Mouse (Mus musculus) liver, embryonic 13.5 days (tissue): ENCODE data around the gene Dpagt1. TPM values are rescaled to one million over a fixed set of nuclear protein-coding genes. Genes with fewer than 3 reads are reported as not detected.
A peak's percentile ranks its signal among the peaks of the same experiment; 100 is the strongest.
"Not testable (repeated sequence)": the region's sequence is repeated elsewhere in the genome, so short reads cannot be mapped to it uniquely, and the experiment has no call there.

Source experiments
- ATAC-seq: fragments of 200-750 bp; cut with Nextera tagmentation; 2 replicates; pipeline ENCODE4 v1.8.0; 2017; ENCODE audit warnings: low read depth, mild to moderate bottlenecking, moderate number of reproducible peaks, moderate library complexity
- DNase-seq: peaks from one replicate; pipeline ENCODE4 v3.0.0; 2022
- H3K27ac ChIP-seq: fragments of 300-500 bp; sonication (generic); 2 replicates; pipeline ENCODE4 v1.5.1; 2015; ENCODE audit warnings: moderate library complexity, mild to moderate bottlenecking, inconsistent platforms
- H3K27me3 ChIP-seq: fragments of 300-500 bp; sonication (generic); 2 replicates; pipeline ENCODE4 v1.6.1; 2015; ENCODE audit warnings: mild to moderate bottlenecking, inconsistent platforms
- H3K36me3 ChIP-seq: fragments of 300-500 bp; sonication (generic); 2 replicates; pipeline ENCODE4 v1.6.1; 2015; ENCODE audit warnings: mild to moderate bottlenecking, inconsistent platforms
- H3K4me1 ChIP-seq: fragments of 300-500 bp; sonication (generic); replicated peaks from 2 replicates; pipeline ENCODE4 v1.6.1; 2015; ENCODE audit warnings: inconsistent platforms
- H3K4me2 ChIP-seq: fragments of 300-500 bp; sonication (generic); 2 replicates; pipeline ENCODE4 v1.6.1; 2015; ENCODE audit warnings: inconsistent platforms, mild to moderate bottlenecking, moderate library complexity
- H3K4me3 ChIP-seq: fragments of 300-500 bp; sonication (generic); replicated peaks from 2 replicates; pipeline ENCODE4 v1.5.1; 2015; ENCODE audit warnings: mild to moderate bottlenecking, inconsistent platforms
- H3K9ac ChIP-seq: fragments of 300-500 bp; sonication (generic); 2 replicates; pipeline ENCODE4 v1.6.1; 2015; ENCODE audit warnings: mild to moderate bottlenecking, inconsistent platforms
- H3K9me3 ChIP-seq: fragments of 300-500 bp; sonication (generic); replicated peaks from 2 replicates; pipeline ENCODE4 v1.6.1; 2016; ENCODE audit warnings: inconsistent platforms
- WGBS: fragments of 180-500 bp; shearing (Covaris S2); methylation state at CpG from one replicate; pipeline ENCODE4 v1.1.7; 2015; ENCODE audit not compliant: insufficient replicate concordance; 5-methylcytosine and 5-hydroxymethylcytosine counted together
- polyA plus RNA-seq: library from polyadenylated mRNA; unstranded; fragments of >200 nt; fragmentation: Nextera tagmentation; extraction: Ambion mirVana; gene quantifications from 2 replicates; pipeline ENCODE4 v1.2.1, GENCODE M21; 2015

Dpagt1 gene
- polyA plus RNA-seq = 20.7 and 23.0 TPM in 2 replicates

DNA sequence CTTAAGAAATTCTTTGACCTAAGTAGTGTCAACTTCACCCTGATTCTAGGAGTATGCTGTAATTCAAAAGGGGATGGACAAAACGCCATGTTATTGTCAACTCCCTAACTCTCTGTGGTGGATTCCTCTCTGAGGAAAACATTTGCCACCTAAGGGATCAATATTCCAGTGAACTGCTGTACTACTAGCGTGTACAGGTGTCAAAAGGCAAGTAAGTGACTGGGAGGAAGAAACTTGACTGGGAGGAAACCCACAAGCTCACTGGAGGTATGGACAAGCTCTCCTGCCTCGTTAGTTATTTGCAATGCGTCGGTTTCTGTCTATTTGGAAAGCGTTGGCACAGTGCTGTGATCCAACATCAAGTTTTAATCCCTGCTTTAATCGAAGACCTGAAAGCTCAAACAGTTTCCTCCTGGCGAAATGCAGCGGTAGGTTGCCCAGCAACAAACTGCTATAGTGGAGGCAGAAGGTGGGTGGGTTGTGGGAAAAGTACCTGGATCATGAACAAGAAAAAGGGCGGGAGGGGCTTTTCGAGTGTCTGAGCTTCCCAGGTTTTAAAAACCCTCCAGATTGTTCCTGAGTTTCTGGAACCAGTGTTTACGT is at the start of gene Dpagt1:
Dpagt1 (plus strand) TSS at position 252 of the 603 bp plus-strand sequence.
- ATAC-seq (0 out of 2 replicates have a peak, but pooled peaks have one; percentile 9), DNase-seq (no peak)
- H3K27ac ChIP-seq = peak within 1 kb of the TSS; percentile 91
- peak within 1 kb of the TSS; percentile 75 for H3K4me3 ChIP-seq
- H3K4me2 ChIP-seq = peak within 1 kb of the TSS; percentile 87
- H3K27me3 ChIP-seq = no peaks in the 10 kb centered on the region
- peaks cover 51% of the 10 kb centered on the region for H3K4me1 ChIP-seq
- no peaks in the 10 kb centered on the region for H3K9me3 ChIP-seq
- H3K36me3 ChIP-seq = peaks cover 26% of the 10 kb centered on the region
- WGBS = 4% methylated on average over 12 of the region's 12 CpGs
- H3K9ac ChIP-seq = peak within 1 kb of the TSS; percentile 87

DNA sequence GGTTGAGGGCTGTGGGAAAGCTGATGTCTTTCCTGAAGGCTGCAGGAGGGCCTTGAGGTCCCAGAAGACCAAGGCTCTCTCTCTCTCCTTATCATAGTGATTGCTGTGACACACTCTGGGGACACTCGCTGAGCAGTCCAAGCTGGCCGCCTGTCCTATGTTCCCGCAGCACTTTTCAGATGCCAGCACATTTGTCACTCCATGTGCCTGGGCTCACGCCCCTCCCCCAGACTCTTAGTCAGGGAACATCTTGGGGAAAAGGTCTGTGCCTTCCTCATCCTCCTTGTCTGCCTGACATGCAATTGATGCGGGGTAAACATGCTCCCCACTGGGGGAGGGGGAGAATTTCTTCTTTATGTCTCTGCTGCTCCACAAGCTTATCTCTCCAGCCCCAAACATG is 42.6 kb upstream of the Dpagt1 start:
- WGBS = 62% methylated on average over 5 of the region's 5 CpGs
- Histone ChIP-seq H3K9me3 (no peaks in the 10 kb centered on the region), H3K4me1 (peaks cover 71% of the 10 kb centered on the region), H3K4me2 (no peak overlapping the region), H3K27me3 (0 out of 2 replicates have a peak, but pooled peaks cover 8% of the 10 kb centered on the region), H3K36me3 (peaks cover 67% of the 10 kb centered on the region), H3K4me3 (no peak overlapping the region), H3K27ac (no peak overlapping the region), H3K9ac (no peak overlapping the region)
- no peak for ATAC-seq
- DNase-seq = no peak

DNA sequence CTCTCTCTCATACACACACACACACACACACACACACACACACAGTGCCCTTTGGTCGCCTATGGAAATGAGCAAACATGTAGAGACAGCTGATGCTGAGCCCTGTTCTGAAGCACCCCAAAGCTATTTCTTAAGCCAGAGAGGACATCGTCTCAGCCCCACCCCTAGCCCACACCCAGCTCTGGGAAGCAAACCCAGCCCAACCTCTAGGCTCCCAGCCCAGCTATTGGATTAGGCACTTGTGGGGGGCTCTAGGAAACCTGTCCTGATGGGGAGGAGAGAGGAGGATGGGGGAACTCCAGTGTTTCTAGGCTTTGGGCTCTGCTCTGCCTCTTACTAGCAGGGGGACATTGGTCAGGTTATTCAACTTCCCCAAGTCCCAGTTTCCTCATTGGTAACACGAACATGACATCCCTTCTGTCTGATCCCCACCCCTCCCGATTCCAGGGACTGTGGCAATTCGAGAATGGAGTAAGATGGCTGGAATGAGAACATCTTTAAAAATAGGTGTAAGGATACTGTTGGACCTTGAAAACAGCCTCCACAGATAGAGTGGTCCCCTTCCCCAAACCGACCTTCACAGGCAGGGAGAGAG is 39.5 kb upstream of the Dpagt1 start:
- H3K4me3 ChIP-seq = peak overlapping the region; percentile 97
- H3K27ac ChIP-seq = peak overlapping the region; percentile 97
- H3K9me3 ChIP-seq = 0 out of 2 replicates have a peak, but pooled peaks cover 3% of the 10 kb centered on the region
- H3K27me3 ChIP-seq = 0 out of 2 replicates have a peak, but pooled peaks cover 8% of the 10 kb centered on the region
- H3K9ac ChIP-seq = peak overlapping the region; percentile 99
- H3K4me1 ChIP-seq = peaks cover 73% of the 10 kb centered on the region
- H3K4me2 ChIP-seq = peak overlapping the region; percentile 88
- ATAC-seq (peak; percentile 62), DNase-seq (peak; percentile 68)
- 4% methylated on average over 6 of the region's 6 CpGs for WGBS
- peaks cover 49% of the 10 kb centered on the region for H3K36me3 ChIP-seq

DNA sequence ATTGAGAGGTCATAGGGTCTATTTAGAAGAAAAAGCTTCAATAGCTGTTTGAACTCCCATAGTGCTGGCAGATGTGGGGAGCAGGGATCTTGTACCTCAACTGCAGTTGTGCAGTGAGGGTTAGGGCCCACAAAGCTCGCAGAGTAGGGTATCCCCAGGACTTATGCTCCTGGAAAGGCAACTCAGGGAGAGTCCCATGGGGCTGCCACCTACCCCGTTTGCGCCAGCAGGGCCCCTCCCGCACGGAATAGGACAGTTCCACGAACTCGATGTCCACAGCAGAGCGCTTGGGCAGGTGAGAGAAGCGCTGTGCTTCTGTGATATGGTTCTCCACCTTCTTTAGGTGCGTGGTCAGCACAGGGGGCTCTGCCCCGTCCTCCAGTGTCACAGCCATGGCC is 38.8 kb upstream of the Dpagt1 start:
- peak overlapping the region; percentile 97 for H3K4me3 ChIP-seq
- 0 out of 2 replicates have a peak, but pooled peaks cover 3% of the 10 kb centered on the region for H3K9me3 ChIP-seq
- peaks cover 49% of the 10 kb centered on the region for H3K36me3 ChIP-seq
- 0 out of 2 replicates have a peak, but pooled peaks have one; percentile 8 for ATAC-seq
- WGBS = 6% methylated on average over 11 of the region's 11 CpGs
- H3K9ac ChIP-seq = peak overlapping the region; percentile 99
- DNase-seq = peak; percentile 29
- peak overlapping the region; percentile 88 for H3K4me2 ChIP-seq
- peaks cover 73% of the 10 kb centered on the region for H3K4me1 ChIP-seq
- peak overlapping the region; percentile 97 for H3K27ac ChIP-seq
- H3K27me3 ChIP-seq = 0 out of 2 replicates have a peak, but pooled peaks cover 8% of the 10 kb centered on the region

DNA sequence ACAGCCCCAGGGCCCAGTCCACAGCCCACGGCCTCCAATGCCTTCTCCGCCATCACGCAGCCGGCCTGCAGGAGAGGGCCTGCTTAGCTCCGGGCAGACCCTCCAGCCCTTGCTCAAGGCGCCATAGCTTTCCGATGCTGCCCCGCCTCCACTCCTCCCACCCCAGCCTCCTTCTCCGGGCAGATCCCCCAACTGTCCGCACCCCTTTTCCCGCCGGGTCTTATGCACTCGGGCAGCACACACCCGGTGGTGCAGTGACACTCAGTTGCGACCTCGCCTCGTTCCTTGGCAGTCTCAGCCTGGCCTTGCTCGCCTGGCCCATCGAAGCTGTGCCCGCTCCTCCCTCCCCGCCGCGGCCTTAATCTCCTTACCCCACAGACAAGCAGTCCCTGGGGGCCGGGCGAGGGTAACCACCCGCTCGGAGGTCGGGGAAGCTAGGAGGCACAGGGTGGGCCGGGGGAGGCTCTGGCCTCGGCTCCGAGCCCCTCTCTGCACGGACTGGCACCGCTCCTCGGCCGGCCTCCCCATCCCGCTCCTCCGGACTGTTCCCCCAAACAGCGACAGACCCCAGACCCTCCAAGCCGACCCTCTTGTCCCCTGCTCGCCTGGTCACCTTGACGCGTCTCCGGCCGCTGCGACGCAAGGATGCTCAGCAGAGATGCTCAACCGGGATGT is 38.3 kb upstream of the Dpagt1 start:
- peak overlapping the region; percentile 97 for H3K4me3 ChIP-seq
- ATAC-seq (peak; percentile 37), DNase-seq (peak; percentile 48)
- H3K27me3 ChIP-seq = 0 out of 2 replicates have a peak, but pooled peaks cover 8% of the 10 kb centered on the region
- H3K4me2 ChIP-seq = peak overlapping the region; percentile 88
- peak overlapping the region; percentile 99 for H3K9ac ChIP-seq
- WGBS = 2% methylated on average over 47 of the region's 47 CpGs
- H3K9me3 ChIP-seq = 0 out of 2 replicates have a peak, but pooled peaks cover 3% of the 10 kb centered on the region
- peaks cover 49% of the 10 kb centered on the region for H3K36me3 ChIP-seq
- peaks cover 77% of the 10 kb centered on the region for H3K4me1 ChIP-seq
- peak overlapping the region; percentile 97 for H3K27ac ChIP-seq

DNA sequence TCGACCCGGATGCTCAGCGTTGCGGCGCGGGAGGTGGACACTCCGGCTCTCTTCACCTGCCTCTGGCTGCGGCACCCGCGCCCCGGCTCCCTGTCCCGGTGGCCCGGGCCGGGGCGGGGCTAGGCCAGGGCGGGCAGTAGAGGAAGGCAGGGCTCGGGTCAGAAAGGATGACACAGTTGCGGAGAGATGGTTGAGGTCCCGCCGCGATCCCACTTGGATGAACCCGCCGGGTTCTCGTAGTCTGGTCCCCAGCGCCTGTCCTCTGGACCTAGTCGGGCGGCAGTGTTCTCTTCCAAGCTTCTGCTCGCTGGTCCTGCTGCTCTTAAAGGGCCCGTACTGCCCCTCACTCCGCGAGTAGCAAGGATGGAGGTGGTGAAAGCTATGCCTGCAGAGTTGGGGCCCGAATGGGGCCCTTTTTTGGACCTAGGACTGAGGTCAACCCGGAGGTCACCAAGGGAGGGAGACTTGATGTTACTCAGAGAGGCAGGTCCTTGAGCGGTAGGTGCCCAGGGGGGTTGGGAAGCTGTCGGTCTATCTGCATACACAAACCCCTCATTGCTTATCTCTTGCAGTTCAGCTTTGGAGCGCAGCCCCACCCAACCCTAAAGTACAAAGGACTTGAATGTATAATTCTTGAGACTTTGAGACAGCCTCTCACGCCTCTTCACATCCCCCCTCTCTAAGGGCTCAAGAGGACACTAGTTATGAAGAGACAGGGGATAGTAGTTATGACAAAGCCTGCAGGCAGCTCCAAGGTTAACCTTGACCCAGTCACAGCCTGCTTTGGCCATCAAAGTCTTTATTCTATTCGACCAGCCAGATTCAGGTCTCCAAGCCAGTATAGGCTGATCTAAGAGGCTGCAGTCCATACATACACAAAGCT is 37.5 kb upstream of the Dpagt1 start, which contains the start of gene Abcg4:
Abcg4 (minus strand) TSS at position 540 of the 883 bp plus-strand sequence.
- Histone ChIP-seq H3K9ac (peak within 1 kb of the TSS; percentile 99), H3K36me3 (peaks cover 52% of the 10 kb centered on the region), H3K4me1 (peaks cover 77% of the 10 kb centered on the region)

DNA sequence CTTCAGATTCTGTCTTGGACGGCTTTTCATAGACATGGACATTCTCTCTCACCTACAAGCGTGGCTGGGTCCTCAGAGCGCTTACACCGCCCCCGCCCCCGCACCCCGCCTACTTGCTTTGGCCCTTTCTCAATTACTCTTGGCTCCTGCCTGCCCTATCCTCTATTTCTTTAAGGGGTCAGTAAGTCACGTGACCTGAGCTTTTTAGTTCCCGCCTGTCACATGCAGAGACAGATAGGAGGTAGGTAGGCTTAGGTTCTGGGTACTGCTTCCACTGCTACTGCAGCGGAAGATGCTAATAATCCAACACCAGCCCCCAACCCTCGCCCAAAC is 36.9 kb upstream of the Dpagt1 start:
- Histone ChIP-seq H3K9me3 (0 out of 2 replicates have a peak, but pooled peaks cover 3% of the 10 kb centered on the region), H3K4me1 (peaks cover 71% of the 10 kb centered on the region), H3K27me3 (0 out of 2 replicates have a peak, but pooled peaks cover 8% of the 10 kb centered on the region), H3K9ac (peak overlapping the region; percentile 99), H3K4me2 (peak overlapping the region; percentile 88), H3K4me3 (peak overlapping the region; percentile 97), H3K27ac (peak overlapping the region; percentile 97), H3K36me3 (peaks cover 52% of the 10 kb centered on the region)
- DNase-seq (peak; percentile 33), ATAC-seq (peak; percentile 37)
- WGBS = 9% methylated on average over 11 of the region's 11 CpGs

More for the DNA sequence above, 37.5 kb upstream of the Dpagt1 start, which contains the start of gene Abcg4:
- H3K27me3 ChIP-seq = 0 out of 2 replicates have a peak, but pooled peaks cover 8% of the 10 kb centered on the region
- peak; percentile 85 for ATAC-seq
- 1% methylated on average over 38 of the region's 38 CpGs for WGBS
- peak; percentile 81 for DNase-seq
- H3K27ac ChIP-seq = peak within 1 kb of the TSS; percentile 97
- peak within 1 kb of the TSS; percentile 97 for H3K4me3 ChIP-seq
- H3K9me3 ChIP-seq = 0 out of 2 replicates have a peak, but pooled peaks cover 3% of the 10 kb centered on the region
- H3K4me2 ChIP-seq = peak within 1 kb of the TSS; percentile 88

DNA sequence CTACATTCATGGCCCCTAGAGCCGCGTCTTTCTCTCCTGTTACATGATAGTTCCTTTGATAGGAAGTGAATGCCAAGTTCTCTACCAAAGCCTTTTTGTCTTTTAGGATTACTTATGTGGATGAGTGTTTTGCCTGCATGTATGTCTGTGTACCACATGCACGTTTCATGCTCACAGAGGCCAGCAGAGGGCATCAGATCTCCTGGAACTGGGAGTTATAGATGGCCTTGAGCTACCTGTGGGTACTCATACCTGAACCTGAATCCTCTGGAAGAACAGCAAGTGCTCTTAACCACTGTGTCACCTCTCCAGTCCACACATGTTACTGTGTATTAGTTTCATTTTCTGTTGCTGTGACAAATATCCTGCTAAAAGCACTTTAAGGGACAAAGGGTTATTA is 33.3 kb upstream of the Dpagt1 start:
- no peak overlapping the region for H3K9ac ChIP-seq
- H3K36me3 ChIP-seq = peaks cover 74% of the 10 kb centered on the region
- no peak overlapping the region for H3K4me3 ChIP-seq
- DNase-seq (no peak), ATAC-seq (no peak)
- H3K4me2 ChIP-seq = no peak overlapping the region
- 0 out of 2 replicates have a peak, but pooled peaks cover 3% of the 10 kb centered on the region for H3K9me3 ChIP-seq
- 57% methylated on average over 3 of the region's 3 CpGs for WGBS
- peak overlapping the region; percentile 25; the same call in 1 of the 2 replicates for H3K27ac ChIP-seq
- 0 out of 2 replicates have a peak, but pooled peaks cover 3% of the 10 kb centered on the region for H3K27me3 ChIP-seq
- peaks cover 40% of the 10 kb centered on the region for H3K4me1 ChIP-seq

DNA sequence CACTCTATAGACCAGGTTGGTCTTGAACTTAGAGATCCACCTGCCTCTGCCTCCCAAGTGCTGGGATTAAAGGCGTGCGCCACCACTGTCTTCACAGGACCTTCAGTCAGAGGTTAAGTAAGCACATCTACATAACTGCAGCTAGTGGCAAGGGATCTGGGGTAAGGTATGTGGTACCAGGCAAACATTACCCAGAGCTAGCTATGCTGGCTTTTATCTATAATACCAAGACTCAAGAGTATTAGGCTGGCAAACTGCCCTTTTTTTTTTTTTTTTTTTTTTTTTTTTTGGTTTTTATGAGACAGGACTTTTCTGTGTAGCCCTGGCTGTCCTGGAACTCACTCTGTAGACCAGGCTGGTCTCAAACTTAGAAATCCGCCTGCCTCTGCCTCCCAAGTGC is 25.8 kb upstream of the Dpagt1 start:
- ATAC-seq, DNase-seq, H3K27me3 ChIP-seq, H3K9me3 ChIP-seq, H3K4me2 ChIP-seq, H3K4me3 ChIP-seq, H3K9ac ChIP-seq: not testable (repeated sequence)
- Histone ChIP-seq H3K4me1 (peaks cover 30% of the 10 kb centered on the region), H3K27ac (peak overlapping the region; percentile 34; the same call in 1 of the 2 replicates), H3K36me3 (peaks cover 81% of the 10 kb centered on the region)
- WGBS = 89% methylated on average over 3 of the region's 3 CpGs

DNA sequence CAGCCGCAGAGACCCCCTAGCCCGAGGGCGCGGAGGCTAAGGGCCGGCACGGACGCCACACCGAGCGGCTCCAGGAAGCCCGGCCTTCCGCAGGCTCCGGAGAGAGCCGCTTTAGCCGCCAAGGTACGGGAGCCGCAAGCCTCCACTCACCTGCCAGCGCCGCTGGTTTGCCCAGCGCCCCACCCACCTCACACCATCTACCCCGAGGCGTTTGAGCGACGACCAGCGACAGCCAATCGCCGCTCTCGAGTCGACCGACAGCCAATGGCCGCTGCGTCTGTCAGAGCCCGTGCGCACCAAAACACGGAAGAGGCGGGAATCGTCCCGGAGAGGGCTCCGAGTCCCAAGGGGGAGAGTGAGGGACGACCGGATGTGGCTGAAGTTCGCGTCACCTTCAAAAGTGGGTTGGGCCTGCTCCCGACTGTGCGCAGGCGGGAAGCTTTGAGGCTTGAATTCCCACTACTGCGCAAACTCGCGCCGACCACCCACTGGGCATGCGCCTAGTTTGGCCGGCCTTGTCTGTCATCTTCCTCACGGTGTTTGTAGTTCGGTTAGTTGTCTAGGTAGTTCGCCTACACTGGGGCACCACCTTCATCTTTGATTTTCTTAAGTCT is 20.2 kb upstream of the Dpagt1 start, which contains the start of gene Hinfp:
Hinfp (minus strand) TSS at position 206 of the 614 bp plus-strand sequence.
- peak within 1 kb of the TSS; percentile 94 for H3K9ac ChIP-seq
- peaks cover 50% of the 10 kb centered on the region for H3K4me1 ChIP-seq
- H3K27me3 ChIP-seq = no peaks in the 10 kb centered on the region
- peaks cover 33% of the 10 kb centered on the region for H3K36me3 ChIP-seq
- H3K4me2 ChIP-seq = peak within 1 kb of the TSS; percentile 87
- H3K27ac ChIP-seq = peak within 1 kb of the TSS; percentile 83
- DNase-seq (peak; percentile 99), ATAC-seq (peak; percentile 99)
- H3K9me3 ChIP-seq = no peaks in the 10 kb centered on the region
- H3K4me3 ChIP-seq = peak within 1 kb of the TSS; percentile 82
- WGBS = 0% methylated on average over 54 of the region's 54 CpGs
